Mouse (Mus musculus) limb, embryonic 12.5 days (tissue): ENCODE measurements around the gene Crlf1. TPM values are rescaled to one million over a fixed set of nuclear protein-coding genes. Genes with fewer than 3 reads are reported as not detected.
A peak's percentile ranks its signal among the peaks of the same experiment; 100 is the strongest.

Experiments
- ATAC-seq: fragments of 200-750 bp; cut with Nextera tagmentation; 2 replicates; pipeline ENCODE4 v1.8.0; 2017; ENCODE audit warnings: low read depth, moderate TSS enrichment; ENCODE audit not compliant: insufficient number of reproducible peaks, insufficient read depth, low FRiP score, low TSS enrichment
- H3K27ac ChIP-seq: fragments of 300-500 bp; sonication (generic); 2 replicates; pipeline ENCODE4 v1.5.1; 2016; ENCODE audit warnings: mild to moderate bottlenecking, moderate library complexity
- H3K27me3 ChIP-seq: fragments of 300-500 bp; sonication (generic); 2 replicates; pipeline ENCODE4 v1.6.1; 2016; ENCODE audit warnings: mild to moderate bottlenecking, moderate library complexity
- H3K36me3 ChIP-seq: fragments of 300-500 bp; sonication (generic); 2 replicates; pipeline ENCODE4 v1.6.1; 2016; ENCODE audit warnings: mild to moderate bottlenecking, moderate library complexity
- H3K4me1 ChIP-seq: fragments of 300-500 bp; sonication (generic); replicated peaks from 2 replicates; pipeline ENCODE4 v1.6.1; 2016
- H3K4me2 ChIP-seq: fragments of 300-500 bp; sonication (generic); 2 replicates; pipeline ENCODE4 v1.6.1; 2016; ENCODE audit warnings: mild to moderate bottlenecking, moderate library complexity
- H3K4me3 ChIP-seq: fragments of 300-500 bp; sonication (generic); replicated peaks from 2 replicates; pipeline ENCODE4 v1.5.1; 2016; ENCODE audit warnings: mild to moderate bottlenecking
- H3K9ac ChIP-seq: fragments of 300-500 bp; sonication (generic); replicated peaks from 2 replicates; pipeline ENCODE4 v1.6.1; 2016; ENCODE audit warnings: mild to moderate bottlenecking, moderate library complexity
- H3K9me3 ChIP-seq: fragments of 300-500 bp; sonication (generic); 2 replicates; pipeline ENCODE4 v1.6.1; 2016; ENCODE audit warnings: mild to moderate bottlenecking, moderate library complexity
- WGBS: fragments of 180-500 bp; shearing (Covaris S2); methylation state at CpG from one replicate; pipeline ENCODE4 v1.1.7; 2016; 5-methylcytosine and 5-hydroxymethylcytosine counted together
- polyA plus RNA-seq: library from polyadenylated mRNA; unstranded; fragments of >200 nt; fragmentation: Nextera tagmentation; extraction: Ambion mirVana; gene quantifications from 2 replicates; pipeline ENCODE4 v1.2.1, GENCODE M21; 2016

The Crlf1 gene
- polyA plus RNA-seq, 1 experiment from 2014 or later: 82.4 TPM

DNA sequence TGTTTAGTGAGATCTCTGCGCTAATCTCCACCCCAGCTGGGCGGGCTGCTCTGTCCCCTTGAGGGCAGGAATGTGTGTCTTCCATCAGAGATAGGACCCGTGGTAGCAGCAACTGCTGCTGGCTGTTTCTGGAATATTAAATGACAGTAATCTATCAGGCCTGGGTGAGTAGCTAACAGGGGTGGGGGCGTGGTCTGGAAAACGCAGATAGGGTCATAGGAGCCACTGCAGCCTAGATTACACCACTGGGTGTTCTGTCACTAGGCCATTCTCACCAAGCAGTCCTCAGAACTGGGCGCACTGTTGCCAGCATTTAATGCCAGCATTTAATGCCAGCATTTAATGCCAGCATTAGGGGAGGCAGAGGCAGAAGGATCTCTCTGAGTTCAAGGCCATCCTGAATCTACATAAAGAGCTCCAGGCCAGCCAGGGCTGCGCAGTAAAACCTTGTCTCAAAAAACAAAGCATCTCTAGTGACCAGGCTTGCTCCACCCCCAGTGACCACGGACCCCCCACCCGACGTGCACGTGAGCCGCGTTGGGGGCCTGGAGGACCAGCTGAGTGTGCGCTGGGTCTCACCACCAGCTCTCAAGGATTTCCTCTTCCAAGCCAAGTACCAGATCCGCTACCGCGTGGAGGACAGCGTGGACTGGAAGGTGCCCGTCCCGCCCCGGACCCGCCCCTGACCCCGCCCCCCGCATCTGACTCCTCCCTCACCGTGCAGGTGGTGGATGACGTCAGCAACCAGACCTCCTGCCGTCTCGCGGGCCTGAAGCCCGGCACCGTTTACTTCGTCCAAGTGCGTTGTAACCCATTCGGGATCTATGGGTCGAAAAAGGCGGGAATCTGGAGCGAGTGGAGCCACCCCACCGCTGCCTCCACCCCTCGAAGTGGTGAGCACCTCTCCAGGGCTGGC, 7.7 kb downstream of the Crlf1 start:
- Histone ChIP-seq H3K4me1 (peaks cover 73% of the 10 kb centered on the region), H3K4me2 (peak overlapping the region; percentile 35), H3K27me3 (peaks cover 74% of the 10 kb centered on the region), H3K36me3 (0 out of 2 replicates have a peak, but pooled peaks cover 7% of the 10 kb centered on the region), H3K9me3 (no peaks in the 10 kb centered on the region), H3K27ac (no peak overlapping the region), H3K9ac (peak overlapping the region; percentile 40; the same call in 1 of the 2 replicates), H3K4me3 (peak overlapping the region; percentile 19; the same call in 1 of the 2 replicates)
- ATAC-seq: no peak
- WGBS: 14% methylated on average over 39 of the region's 39 CpGs

DNA sequence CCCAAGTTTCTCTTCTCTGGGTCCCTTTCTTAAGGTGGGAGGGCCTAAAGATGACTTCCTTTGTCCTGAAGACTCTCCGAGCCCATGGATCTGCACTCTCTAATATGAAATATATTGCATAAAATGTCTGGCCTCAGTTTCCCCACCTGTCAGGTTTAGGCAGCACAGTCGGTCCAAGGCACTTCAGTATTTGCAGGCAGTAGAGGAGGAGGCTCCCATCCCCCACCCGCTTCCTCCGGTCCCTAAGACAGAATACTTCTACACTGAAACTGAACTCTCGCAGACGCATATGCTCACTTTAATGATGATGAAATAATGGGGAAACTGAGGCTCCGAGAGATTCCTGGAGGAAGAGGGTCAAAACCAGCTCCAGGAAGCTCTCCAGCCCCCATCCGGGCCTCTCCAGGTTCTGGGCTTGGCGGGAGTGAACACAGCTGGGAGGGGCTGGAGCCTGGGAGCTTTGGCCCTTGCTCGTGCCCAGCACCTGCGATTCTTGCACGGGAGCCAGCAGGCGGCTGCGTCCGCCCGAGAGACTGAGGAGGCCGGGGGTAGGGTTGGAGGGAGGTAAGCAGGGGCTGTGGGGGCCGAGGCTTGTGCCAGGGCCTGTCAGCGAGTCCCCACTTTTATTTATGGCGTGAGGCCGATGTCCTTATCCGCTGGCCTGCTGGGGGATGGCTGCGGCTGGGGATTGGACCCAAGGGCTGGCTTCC, 9.0 kb downstream of the Crlf1 start:
- H3K27ac ChIP-seq: no peak overlapping the region
- 12% methylated on average over 23 of the region's 23 CpGs for WGBS
- peaks cover 60% of the 10 kb centered on the region for H3K27me3 ChIP-seq
- H3K9me3 ChIP-seq: no peaks in the 10 kb centered on the region
- peaks cover 9% of the 10 kb centered on the region; the same call in 1 of the 2 replicates for H3K36me3 ChIP-seq
- H3K9ac ChIP-seq: no peak overlapping the region
- peaks cover 69% of the 10 kb centered on the region for H3K4me1 ChIP-seq
- H3K4me3 ChIP-seq: peak overlapping the region; percentile 10; the same call in 1 of the 2 replicates
- no peak for ATAC-seq
- peak overlapping the region; percentile 83 for H3K4me2 ChIP-seq

DNA sequence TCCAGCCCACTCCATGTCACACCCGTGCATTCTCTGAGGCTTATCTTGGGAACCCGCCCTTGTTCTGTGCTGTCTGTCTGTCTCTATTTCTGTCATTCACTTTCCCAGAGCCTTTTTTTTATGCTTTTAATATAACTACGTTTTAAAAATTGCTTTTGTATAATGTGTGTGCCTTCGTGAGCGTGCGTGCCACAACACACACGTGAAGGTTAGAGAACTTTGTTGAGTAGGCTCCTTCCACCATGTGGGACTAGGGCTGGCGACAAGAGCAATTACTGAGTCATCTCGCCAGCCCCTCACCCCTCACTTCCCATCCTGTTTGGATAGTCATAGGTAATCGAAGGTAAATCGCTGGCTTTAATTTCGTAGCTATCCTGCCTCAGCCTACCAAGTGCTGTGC, 9.6 kb downstream of the Crlf1 start:
- Histone ChIP-seq H3K4me1 (peaks cover 69% of the 10 kb centered on the region), H3K36me3 (peaks cover 14% of the 10 kb centered on the region), H3K27me3 (peaks cover 55% of the 10 kb centered on the region), H3K4me2 (peak overlapping the region; percentile 83), H3K27ac (no peak overlapping the region), H3K4me3 (no peak overlapping the region), H3K9me3 (no peaks in the 10 kb centered on the region), H3K9ac (no peak overlapping the region)
- ATAC-seq: no peak
- 31% methylated on average over 12 of the region's 12 CpGs for WGBS

- Histone ChIP-seq H3K27me3 (peaks cover 54% of the 10 kb centered on the region), H3K4me3 (peak overlapping the region; percentile 11; the same call in 1 of the 2 replicates), H3K9me3 (no peaks in the 10 kb centered on the region), H3K27ac (peak overlapping the region; percentile 73), H3K9ac (peak overlapping the region; percentile 13; the same call in 1 of the 2 replicates), H3K4me1 (peaks cover 69% of the 10 kb centered on the region), H3K4me2 (peak overlapping the region; percentile 83), H3K36me3 (peaks cover 21% of the 10 kb centered on the region)
- WGBS: 8% methylated on average over 46 of the region's 46 CpGs
- no peak for ATAC-seq
Measured at GRCm38 (mm10) chr8:70503062-70503750, 10.2 kb downstream of the Crlf1 start.

GRCm38 (mm10) chr8:70504291-70504716, 11.3 kb downstream of the Crlf1 start:
- no peak for ATAC-seq
- H3K4me1 ChIP-seq: peaks cover 78% of the 10 kb centered on the region
- 14% methylated on average over 16 of the region's 16 CpGs for WGBS
- H3K4me2 ChIP-seq: peak overlapping the region; percentile 83
- H3K27me3 ChIP-seq: peaks cover 43% of the 10 kb centered on the region
- peaks cover 31% of the 10 kb centered on the region for H3K36me3 ChIP-seq
- H3K9ac ChIP-seq: peak overlapping the region; percentile 24
- H3K9me3 ChIP-seq: no peaks in the 10 kb centered on the region
- H3K27ac ChIP-seq: peak overlapping the region; percentile 73
- H3K4me3 ChIP-seq: no peak overlapping the region; the same call in 1 of the 2 replicates

GRCm38 (mm10) chr8:70504851-70505250, 11.9 kb downstream of the Crlf1 start:
- H3K9me3 ChIP-seq: no peaks in the 10 kb centered on the region
- peak overlapping the region; percentile 73 for H3K27ac ChIP-seq
- peaks cover 31% of the 10 kb centered on the region for H3K36me3 ChIP-seq
- no peak for ATAC-seq
- H3K27me3 ChIP-seq: peaks cover 38% of the 10 kb centered on the region
- peaks cover 74% of the 10 kb centered on the region for H3K4me1 ChIP-seq
- peak overlapping the region; percentile 83 for H3K4me2 ChIP-seq
- peak overlapping the region; percentile 70; the same call in 1 of the 2 replicates for H3K4me3 ChIP-seq
- WGBS: 43% methylated on average over 3 of the region's 3 CpGs
- H3K9ac ChIP-seq: no peak overlapping the region

DNA sequence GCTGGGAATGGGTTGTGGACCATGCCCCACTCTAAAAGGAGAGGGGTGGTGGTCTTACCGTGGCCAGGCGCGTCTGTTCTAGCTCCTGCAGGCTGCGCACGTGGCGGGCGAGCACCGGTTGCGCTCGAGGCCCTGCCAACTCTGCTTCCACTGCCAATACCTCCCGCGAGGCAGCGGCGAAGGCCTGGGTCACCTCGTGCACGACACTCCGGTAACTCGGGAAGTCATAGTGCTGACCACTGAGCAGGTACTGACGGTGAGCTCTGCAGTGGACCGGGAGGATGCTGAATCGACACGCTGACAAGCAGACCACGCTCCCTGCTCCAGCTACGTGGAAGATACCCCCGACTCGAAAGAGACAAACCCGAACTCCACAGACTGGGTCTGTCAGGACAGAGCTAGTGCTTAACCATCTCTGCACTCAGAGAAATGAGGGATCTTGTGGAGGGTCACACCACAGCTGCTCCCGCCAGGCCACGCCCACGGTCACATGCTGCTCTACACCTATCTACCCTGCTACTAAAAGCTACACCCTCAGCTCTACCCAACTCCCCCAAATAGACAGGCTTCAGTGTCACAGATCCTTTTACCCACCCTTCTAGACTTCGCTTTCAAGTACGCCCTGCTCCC, 12.9 kb downstream of the Crlf1 start:
- H3K4me3 ChIP-seq: peak overlapping the region; percentile 70
- peaks cover 31% of the 10 kb centered on the region for H3K36me3 ChIP-seq
- ATAC-seq: peak; percentile 29
- 36% methylated on average over 32 of the region's 32 CpGs for WGBS
- H3K27ac ChIP-seq: peak overlapping the region; percentile 96
- H3K4me2 ChIP-seq: peak overlapping the region; percentile 83
- H3K27me3 ChIP-seq: peaks cover 28% of the 10 kb centered on the region
- peaks cover 65% of the 10 kb centered on the region for H3K4me1 ChIP-seq
- no peaks in the 10 kb centered on the region for H3K9me3 ChIP-seq
- H3K9ac ChIP-seq: peak overlapping the region; percentile 92

DNA sequence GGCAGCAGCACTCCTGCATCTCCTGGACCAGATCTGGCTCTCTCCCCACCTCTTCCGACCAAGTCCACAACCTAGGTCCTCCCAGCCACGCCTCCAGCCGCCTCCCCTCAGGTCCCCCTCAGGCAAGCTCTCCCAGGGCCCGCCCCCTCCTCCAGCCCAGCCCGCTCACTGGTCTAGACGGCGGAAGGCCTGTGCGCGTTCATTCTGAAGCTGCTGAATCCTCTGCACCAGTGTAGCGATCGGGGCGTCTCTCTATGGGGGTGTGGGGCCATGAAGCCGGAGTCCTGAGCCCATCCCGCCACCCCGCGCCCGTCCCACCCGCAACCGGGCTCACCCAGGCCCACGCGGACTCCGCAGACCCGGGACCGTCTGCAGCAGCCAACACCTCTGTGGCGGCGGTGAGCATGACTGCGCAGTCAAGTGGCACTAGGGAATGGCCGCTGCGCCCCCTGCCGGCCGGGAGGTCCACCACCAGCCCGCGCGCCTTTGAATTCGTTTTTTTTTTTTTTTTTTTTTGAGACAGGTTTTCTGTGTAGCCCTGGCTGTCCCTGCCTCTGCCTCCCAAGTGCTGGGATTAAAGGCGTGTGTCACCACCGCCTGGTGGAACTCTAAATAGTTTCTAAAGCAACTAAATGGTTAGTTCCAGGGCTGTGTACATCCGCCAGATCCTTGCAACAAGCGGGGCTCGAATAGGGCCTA, 13.5 kb downstream of the Crlf1 start, which contains the start of gene Rex1bd:
Gene Rex1bd, minus strand, starts transcription at position 425 of the 699 bp plus-strand sequence.
- H3K9me3 ChIP-seq: no peaks in the 10 kb centered on the region
- H3K4me1 ChIP-seq: peaks cover 58% of the 10 kb centered on the region
- H3K27ac ChIP-seq: peak within 1 kb of the TSS; percentile 96
- H3K9ac ChIP-seq: peak within 1 kb of the TSS; percentile 92
- H3K4me3 ChIP-seq: peak within 1 kb of the TSS; percentile 70
- peak; percentile 82 for ATAC-seq
- H3K36me3 ChIP-seq: peaks cover 31% of the 10 kb centered on the region
- peak within 1 kb of the TSS; percentile 83 for H3K4me2 ChIP-seq
- peaks cover 21% of the 10 kb centered on the region for H3K27me3 ChIP-seq
- 2% methylated on average over 40 of the region's 40 CpGs for WGBS

GRCm38 (mm10) chr8:70507027-70507393, 14.1 kb downstream of the Crlf1 start:
- 59% methylated on average over 5 of the region's 5 CpGs for WGBS
- peak overlapping the region; percentile 83 for H3K4me2 ChIP-seq
- peak overlapping the region; percentile 70 for H3K4me3 ChIP-seq
- peaks cover 53% of the 10 kb centered on the region for H3K4me1 ChIP-seq
- no peaks in the 10 kb centered on the region for H3K9me3 ChIP-seq
- no peak for ATAC-seq
- no peak overlapping the region for H3K9ac ChIP-seq
- peaks cover 34% of the 10 kb centered on the region for H3K36me3 ChIP-seq
- peak overlapping the region; percentile 32; the same call in 1 of the 2 replicates for H3K27ac ChIP-seq
- H3K27me3 ChIP-seq: peaks cover 16% of the 10 kb centered on the region
